Mouse (Mus musculus): ENCODE data around the gene Il9r. TPM values are rescaled to one million over a fixed set of nuclear protein-coding genes. Genes with fewer than 3 reads are reported as not detected.

Il9r gene
- polyA plus RNA-seq, 2 experiments: 0.08 to 0.16 TPM

DNA sequence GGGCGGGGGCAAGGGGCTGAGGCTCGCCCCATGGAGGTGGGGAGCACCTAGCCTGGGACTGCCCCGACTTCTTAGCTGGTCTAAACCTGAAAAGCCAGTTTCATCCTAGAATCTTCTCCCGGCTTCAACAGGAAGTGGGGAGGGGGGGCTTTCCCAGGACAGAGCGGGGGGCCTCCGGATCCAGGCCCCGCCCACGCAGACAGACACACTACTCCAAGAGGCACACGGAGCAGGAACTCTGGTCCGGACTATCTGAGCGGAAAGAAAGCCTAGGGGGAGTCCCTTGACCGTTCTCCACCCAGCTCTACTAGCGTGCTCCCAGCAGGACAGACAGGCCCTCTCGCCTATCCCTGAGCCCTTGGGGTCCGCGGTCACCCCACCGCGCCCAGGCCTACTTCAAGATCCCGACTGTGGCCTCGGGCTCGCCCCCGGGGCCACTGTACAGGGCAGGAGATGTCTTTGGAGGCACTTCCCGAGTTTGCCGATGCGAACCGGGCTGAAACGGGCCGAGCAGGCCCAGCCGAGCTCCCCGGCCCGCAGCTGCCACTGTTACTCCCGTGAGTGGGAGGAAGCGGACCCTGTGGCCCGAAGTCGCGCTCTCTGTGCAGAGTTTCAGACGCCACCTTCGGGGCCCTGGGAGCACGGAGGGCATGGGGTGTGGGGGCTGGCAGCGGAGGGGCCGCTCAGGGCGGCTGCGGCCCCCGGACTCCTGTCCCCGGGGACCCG, 21.3 kb upstream of the Il9r start:
- WGBS (ENCODE audit: insufficient replicate concordance): 2% methylated on average over 46 of the region's 46 CpGs
- H3K4me2 ChIP-seq (ENCODE audit: low read depth): peak overlapping the region; percentile 62
- no peak overlapping the region for H3K27ac ChIP-seq
- peaks cover 67% of the 10 kb centered on the region for H3K27me3 ChIP-seq (ENCODE audit: control insufficient read depth, insufficient read depth, low read length)
- peaks cover 10 to 22% of the 10 kb centered on the region in 2 experiments for H3K4me1 ChIP-seq (replicated peaks; ENCODE audit: control insufficient read depth in 2 of 2, insufficient read depth in 2 of 2, low read length in 1 of 2)
- H3K9me3 ChIP-seq (ENCODE audit: control insufficient read depth, low read length): no peaks in the 10 kb centered on the region
- peak overlapping the region; percentile 37 for H3K9ac ChIP-seq (replicated peaks)
- TF ChIP-seq EP300 (IDR thresholded peaks at IDR 0.05; ENCODE audit: low read depth): no peak
- TF ChIP-seq CTCF (IDR thresholded peaks at IDR 0.05; ENCODE audit: low read depth): no peak
- ATAC-seq (ENCODE audit: insufficient read depth): peak; percentile 10; the same call in 1 of the 2 replicates
- H3K4me3 ChIP-seq (ENCODE audit: insufficient read depth in 1 of 2, low read depth in 2 of 2, low read length in 2 of 2): peak overlapping the region; percentile 37 to 59
- no peaks in the 10 kb centered on the region for H3K36me3 ChIP-seq (replicated peaks; ENCODE audit: control insufficient read depth, insufficient read depth, low read depth)
- DNase-seq (ENCODE audit: low read depth in 3 of 3, low spot score in 3 of 3): no peak

GRCm38 (mm10) chr11:32220607-32221224, 20.6 kb upstream of the Il9r start:
- DNase-seq (ENCODE audit: low read depth in 3 of 3, low spot score in 3 of 3) (no peak), ATAC-seq (ENCODE audit: insufficient read depth) (no peak)
- peaks cover 67% of the 10 kb centered on the region for H3K27me3 ChIP-seq (ENCODE audit: control insufficient read depth, insufficient read depth, low read length)
- peak overlapping the region; percentile 62 for H3K4me2 ChIP-seq (ENCODE audit: low read depth)
- no peaks in the 10 kb centered on the region for H3K9me3 ChIP-seq (ENCODE audit: control insufficient read depth, low read length)
- no peak overlapping the region for H3K27ac ChIP-seq
- H3K4me1 ChIP-seq (replicated peaks; ENCODE audit: control insufficient read depth in 2 of 2, insufficient read depth in 2 of 2, low read length in 1 of 2): peaks cover 6 to 17% of the 10 kb centered on the region in 2 experiments
- no peaks in the 10 kb centered on the region for H3K36me3 ChIP-seq (replicated peaks; ENCODE audit: control insufficient read depth, insufficient read depth, low read depth)
- H3K9ac ChIP-seq (replicated peaks): no peak overlapping the region
- TF ChIP-seq CTCF (IDR thresholded peaks at IDR 0.05; ENCODE audit: low read depth) (no peak), EP300 (IDR thresholded peaks at IDR 0.05; ENCODE audit: low read depth) (no peak)
- 38% methylated on average over 10 of the region's 10 CpGs for WGBS (ENCODE audit: insufficient replicate concordance)
- H3K4me3 ChIP-seq (ENCODE audit: insufficient read depth in 1 of 2, low read depth in 2 of 2, low read length in 2 of 2): peak overlapping the region in 1 of 2 experiments; percentile 37; a peak in 2 of 4 replicates

- no peak for ATAC-seq (ENCODE audit: insufficient read depth)
- H3K9me3 ChIP-seq (ENCODE audit: control insufficient read depth, low read length): no peaks in the 10 kb centered on the region
- no peak overlapping the region for H3K9ac ChIP-seq (replicated peaks)
- no peak for TF ChIP-seq EP300 (IDR thresholded peaks at IDR 0.05; ENCODE audit: low read depth)
- no peak for TF ChIP-seq CTCF (IDR thresholded peaks at IDR 0.05; ENCODE audit: low read depth)
- no peak for DNase-seq (ENCODE audit: low read depth in 3 of 3, low spot score in 3 of 3)
- H3K27me3 ChIP-seq (ENCODE audit: control insufficient read depth, insufficient read depth, low read length): peaks cover 57% of the 10 kb centered on the region
- H3K27ac ChIP-seq: no peak overlapping the region
- no peak overlapping the region for H3K4me2 ChIP-seq (ENCODE audit: low read depth)
- WGBS (ENCODE audit: insufficient replicate concordance): 81% methylated on average over 10 of the region's 10 CpGs
- no peak overlapping the region for H3K4me3 ChIP-seq (ENCODE audit: insufficient read depth in 1 of 2, low read depth in 2 of 2, low read length in 2 of 2)
- no peaks in the 10 kb centered on the region for H3K36me3 ChIP-seq (replicated peaks; ENCODE audit: control insufficient read depth, insufficient read depth, low read depth)
- H3K4me1 ChIP-seq (replicated peaks; ENCODE audit: control insufficient read depth in 2 of 2, insufficient read depth in 2 of 2, low read length in 1 of 2): peaks cover 0 to 6% of the 10 kb centered on the region in 2 experiments; a peak in 1 of 4 replicates
These were observed 19.2 kb upstream of the Il9r start for GRCm38 (mm10) chr11:32219287-32219686.

GRCm38 (mm10) chr11:32218501-32219050, 18.5 kb upstream of the Il9r start:
- ATAC-seq (ENCODE audit: insufficient read depth) (no peak), DNase-seq (ENCODE audit: low read depth in 3 of 3, low spot score in 3 of 3) (no peak)
- Histone ChIP-seq H3K4me2 (ENCODE audit: low read depth) (no peak overlapping the region), H3K27me3 (ENCODE audit: control insufficient read depth, insufficient read depth, low read length) (peaks cover 50% of the 10 kb centered on the region), H3K9ac (replicated peaks) (no peak overlapping the region), H3K9me3 (ENCODE audit: control insufficient read depth, low read length) (no peaks in the 10 kb centered on the region), H3K4me3 (ENCODE audit: insufficient read depth in 1 of 2, low read depth in 2 of 2, low read length in 2 of 2) (no peak overlapping the region), H3K27ac (no peak overlapping the region), H3K36me3 (replicated peaks; ENCODE audit: control insufficient read depth, insufficient read depth, low read depth) (no peaks in the 10 kb centered on the region), H3K4me1 (replicated peaks; ENCODE audit: control insufficient read depth in 2 of 2, insufficient read depth in 2 of 2, low read length in 1 of 2) (peaks cover 0 to 6% of the 10 kb centered on the region in 2 experiments; a peak in 1 of 4 replicates)
- 55% methylated on average over 6 of the region's 6 CpGs for WGBS (ENCODE audit: insufficient replicate concordance)
- TF ChIP-seq EP300 (IDR thresholded peaks at IDR 0.05; ENCODE audit: low read depth) (no peak), CTCF (IDR thresholded peaks at IDR 0.05; ENCODE audit: low read depth) (no peak)

- Histone ChIP-seq H3K27ac (no peak overlapping the region), H3K4me2 (ENCODE audit: low read depth) (no peak overlapping the region), H3K9ac (replicated peaks) (no peak overlapping the region), H3K9me3 (ENCODE audit: control insufficient read depth, low read length) (no peaks in the 10 kb centered on the region), H3K27me3 (ENCODE audit: control insufficient read depth, insufficient read depth, low read length) (peaks cover 33% of the 10 kb centered on the region), H3K4me1 (replicated peaks; ENCODE audit: control insufficient read depth in 2 of 2, insufficient read depth in 2 of 2, low read length in 1 of 2) (no peaks in the 10 kb centered on the region), H3K36me3 (replicated peaks; ENCODE audit: control insufficient read depth, insufficient read depth, low read depth) (no peaks in the 10 kb centered on the region), H3K4me3 (ENCODE audit: insufficient read depth in 1 of 2, low read depth in 2 of 2, low read length in 2 of 2) (no peak overlapping the region)
- DNase-seq (ENCODE audit: low read depth in 3 of 3, low spot score in 3 of 3): peak; percentile 65 to 76 (median 68)
- peak; percentile 55 for ATAC-seq (ENCODE audit: insufficient read depth)
- peak; percentile 95 for TF ChIP-seq CTCF (IDR thresholded peaks at IDR 0.05; ENCODE audit: low read depth)
- TF ChIP-seq EP300 (IDR thresholded peaks at IDR 0.05; ENCODE audit: low read depth): no peak
- 24% methylated on average over 8 of the region's 8 CpGs for WGBS (ENCODE audit: insufficient replicate concordance)
These were observed 16.8 kb upstream of the Il9r start for GRCm38 (mm10) chr11:32216851-32217250.

Measured in liver, embryonic 14.5 days (tissue).